Mouse (Mus musculus) hindbrain, embryonic 11.5 days (tissue): Measurements from ENCODE around the gene Serac1. TPM values are rescaled to one million over a fixed set of nuclear protein-coding genes. Genes with fewer than 3 reads are reported as not detected.

Source experiments
- ATAC-seq: fragments of 200-750 bp; cut with Nextera tagmentation; 2 replicates; pipeline ENCODE4 v1.8.0; 2017; ENCODE audit warnings: mild to moderate bottlenecking, moderate TSS enrichment, moderate library complexity; ENCODE audit not compliant: low FRiP score
- DNase-seq: peaks from one replicate; pipeline ENCODE4 v3.0.0-alpha.2; 2015; ENCODE audit warnings: low spot score
- H3K27ac ChIP-seq: fragments of 300-500 bp; sonication (generic); 2 replicates; pipeline ENCODE4 v1.5.1; 2014; ENCODE audit warnings: mild to moderate bottlenecking, low read depth, low read length
- H3K27me3 ChIP-seq: fragments of 300-500 bp; sonication (generic); 2 replicates; pipeline ENCODE4 v1.6.1; 2014; ENCODE audit warnings: mild to moderate bottlenecking, low read length, moderate library complexity, mixed read lengths; ENCODE audit not compliant: control insufficient read depth, insufficient read depth
- H3K36me3 ChIP-seq: fragments of 300-500 bp; sonication (generic); 2 replicates; pipeline ENCODE4 v1.6.1; 2014; ENCODE audit warnings: mild to moderate bottlenecking, low read length, moderate library complexity, mixed read lengths; ENCODE audit not compliant: control insufficient read depth, insufficient read depth
- H3K4me1 ChIP-seq: fragments of 300-500 bp; sonication (generic); replicated peaks from 2 replicates; pipeline ENCODE4 v1.6.1; 2014; ENCODE audit warnings: low read length, mixed read lengths; ENCODE audit not compliant: control insufficient read depth, insufficient read depth
- H3K4me2 ChIP-seq: fragments of 300-500 bp; sonication (generic); replicated peaks from 2 replicates; pipeline ENCODE4 v1.6.1; 2014; ENCODE audit warnings: mild to moderate bottlenecking, low read depth, low read length
- H3K4me3 ChIP-seq: fragments of 300-500 bp; sonication (generic); 2 replicates; pipeline ENCODE4 v1.5.1; 2014; ENCODE audit warnings: low read depth, low read length
- H3K9ac ChIP-seq: fragments of 300-500 bp; sonication (generic); 2 replicates; pipeline ENCODE4 v1.6.1; 2014; ENCODE audit warnings: low read depth, low read length
- H3K9me3 ChIP-seq: fragments of 300-500 bp; sonication (generic); 2 replicates; pipeline ENCODE4 v1.6.1; 2016; ENCODE audit warnings: low read length; ENCODE audit not compliant: control insufficient read depth
- WGBS: fragments of 180-500 bp; shearing (Covaris S2); extraction: QIAGEN DNeasy Blood & Tissue Kit; methylation state at CpG from one replicate; pipeline ENCODE4 v1.1.7; 2014; 5-methylcytosine and 5-hydroxymethylcytosine counted together
- polyA plus RNA-seq: library from polyadenylated mRNA; unstranded; fragments of >200 nt; fragmentation: Nextera tagmentation; extraction: Ambion mirVana; gene quantifications from 2 replicates; pipeline ENCODE4 v1.2.1, GENCODE M21; 2014

Serac1 gene
- polyA plus RNA-seq, 1 experiment from 2014 or later, result 8.0 TPM

- DNase-seq (no peak), ATAC-seq (no peak)
- WGBS, result 89% methylated on average over 6 of the region's 6 CpGs
- Histone ChIP-seq H3K9me3 (no peaks in the 10 kb centered on the region), H3K9ac (no peak overlapping the region), H3K36me3 (no peaks in the 10 kb centered on the region), H3K4me3 (no peak overlapping the region), H3K27ac (no peak overlapping the region), H3K27me3 (no peaks in the 10 kb centered on the region), H3K4me1 (no peaks in the 10 kb centered on the region), H3K4me2 (no peak overlapping the region)
These were observed 12.1 kb upstream of the Serac1 start for GRCm38 (mm10) chr17:6091604-6092003.

DNA sequence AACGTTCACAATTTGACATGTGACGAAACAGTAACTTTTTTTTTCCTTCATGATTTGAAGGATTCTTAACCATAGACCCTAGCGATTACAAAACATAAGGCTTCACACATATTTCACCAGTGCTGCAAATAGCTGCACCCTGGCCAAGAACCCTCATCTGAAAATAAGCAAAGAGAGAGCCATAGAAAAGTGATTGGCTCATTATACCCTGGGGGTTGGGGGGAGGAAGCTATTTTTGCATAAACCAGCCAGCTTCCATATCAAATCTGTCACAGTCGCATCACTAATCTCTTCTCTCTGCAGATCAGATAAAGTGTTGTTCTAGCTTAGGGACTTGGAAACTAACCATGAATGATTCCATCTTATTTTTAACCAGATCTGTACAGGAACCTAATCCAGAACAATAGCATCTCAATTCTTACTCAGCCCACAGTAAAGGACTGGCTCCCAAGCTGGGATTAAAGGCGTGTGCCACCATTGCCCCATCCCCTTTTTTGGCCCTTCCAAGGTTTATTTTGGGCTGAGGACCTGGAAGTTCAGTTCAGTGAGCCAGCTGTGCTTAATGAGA is 3.9 kb upstream of the Serac1 start:
- Histone ChIP-seq H3K27me3 (no peaks in the 10 kb centered on the region), H3K27ac (no peak overlapping the region), H3K36me3 (peaks cover 6% of the 10 kb centered on the region; the same call in 1 of the 2 replicates), H3K4me2 (no peak overlapping the region), H3K4me3 (no peak overlapping the region), H3K4me1 (no peaks in the 10 kb centered on the region), H3K9me3 (no peaks in the 10 kb centered on the region), H3K9ac (no peak overlapping the region)
- DNase-seq (no peak), ATAC-seq (no peak)
- WGBS, result 95% methylated on average over 5 of the region's 5 CpGs

- no peak overlapping the region for H3K9ac ChIP-seq
- H3K4me1 ChIP-seq, result no peaks in the 10 kb centered on the region
- WGBS, result 89% methylated on average over 7 of the region's 7 CpGs
- no peak overlapping the region for H3K27ac ChIP-seq
- ATAC-seq, result no peak
- no peak overlapping the region for H3K4me2 ChIP-seq
- H3K36me3 ChIP-seq, result peaks cover 3% of the 10 kb centered on the region; the same call in 1 of the 2 replicates
- H3K4me3 ChIP-seq, result no peak overlapping the region
- H3K27me3 ChIP-seq, result no peaks in the 10 kb centered on the region
- DNase-seq, result no peak
- H3K9me3 ChIP-seq, result no peaks in the 10 kb centered on the region
These were observed 6.1 kb downstream of the Serac1 start for GRCm38 (mm10) chr17:6073405-6073804.

DNA sequence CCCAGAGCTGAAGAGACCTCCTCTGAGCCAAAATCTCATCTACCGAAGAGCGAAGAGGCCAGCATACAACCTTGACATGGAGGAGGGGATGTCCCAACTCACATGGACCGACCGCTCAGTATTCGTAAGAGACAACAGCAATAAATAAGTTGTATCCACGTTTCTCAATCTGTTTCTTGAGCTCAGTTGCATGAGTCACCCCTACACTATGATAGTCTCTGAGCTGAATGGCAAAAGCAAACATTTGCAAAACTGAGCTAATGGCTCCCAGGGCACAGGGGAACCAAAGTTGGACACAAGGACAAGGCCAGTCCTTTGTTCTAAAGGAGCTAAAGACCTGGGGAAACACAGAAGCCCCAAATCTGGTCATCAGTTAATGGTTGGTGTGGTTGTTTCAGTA is 9.7 kb downstream of the Serac1 start:
- Histone ChIP-seq H3K27ac (no peak overlapping the region), H3K4me1 (no peaks in the 10 kb centered on the region), H3K9ac (no peak overlapping the region), H3K9me3 (no peaks in the 10 kb centered on the region), H3K27me3 (no peaks in the 10 kb centered on the region), H3K4me3 (no peak overlapping the region), H3K36me3 (peaks cover 3% of the 10 kb centered on the region; the same call in 1 of the 2 replicates), H3K4me2 (no peak overlapping the region)
- ATAC-seq (no peak), DNase-seq (no peak)
- WGBS, result 96% methylated on average over 6 of the region's 6 CpGs

DNA sequence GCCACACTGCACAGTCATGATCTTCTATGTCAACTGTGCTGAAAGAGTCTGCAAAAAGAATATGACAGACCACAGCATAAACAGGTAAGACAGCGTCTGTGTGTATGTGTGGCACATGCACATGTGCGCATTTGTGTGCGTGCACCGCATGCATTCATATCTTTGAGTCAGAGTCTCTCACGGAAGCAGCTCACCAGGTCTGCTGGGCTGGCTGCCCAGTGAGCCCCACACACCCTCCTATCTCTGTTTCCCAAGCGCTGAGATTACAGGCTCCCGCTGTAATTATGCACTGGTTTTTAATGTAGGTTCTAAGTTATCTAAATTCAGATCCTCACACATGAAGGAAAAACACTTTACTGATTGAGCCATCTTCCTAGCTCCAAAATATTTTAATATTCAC is 11.9 kb downstream of the Serac1 start:
- Histone ChIP-seq H3K4me2 (no peak overlapping the region), H3K9ac (no peak overlapping the region), H3K27ac (no peak overlapping the region), H3K4me3 (no peak overlapping the region), H3K27me3 (no peaks in the 10 kb centered on the region), H3K4me1 (no peaks in the 10 kb centered on the region), H3K36me3 (no peaks in the 10 kb centered on the region; the same call in 1 of the 2 replicates), H3K9me3 (no peaks in the 10 kb centered on the region)
- DNase-seq, result no peak
- WGBS, result 98% methylated on average over 7 of the region's 7 CpGs
- ATAC-seq, result no peak

GRCm38 (mm10) chr17:6066021-6066420 is 13.5 kb downstream of the Serac1 start:
- Histone ChIP-seq H3K9me3 (no peaks in the 10 kb centered on the region), H3K27ac (no peak overlapping the region), H3K4me3 (no peak overlapping the region), H3K9ac (no peak overlapping the region), H3K4me1 (no peaks in the 10 kb centered on the region), H3K4me2 (no peak overlapping the region), H3K36me3 (no peaks in the 10 kb centered on the region; the same call in 1 of the 2 replicates), H3K27me3 (no peaks in the 10 kb centered on the region)
- WGBS, result 91% methylated on average over 2 of the region's 2 CpGs
- DNase-seq (no peak), ATAC-seq (no peak)

DNA sequence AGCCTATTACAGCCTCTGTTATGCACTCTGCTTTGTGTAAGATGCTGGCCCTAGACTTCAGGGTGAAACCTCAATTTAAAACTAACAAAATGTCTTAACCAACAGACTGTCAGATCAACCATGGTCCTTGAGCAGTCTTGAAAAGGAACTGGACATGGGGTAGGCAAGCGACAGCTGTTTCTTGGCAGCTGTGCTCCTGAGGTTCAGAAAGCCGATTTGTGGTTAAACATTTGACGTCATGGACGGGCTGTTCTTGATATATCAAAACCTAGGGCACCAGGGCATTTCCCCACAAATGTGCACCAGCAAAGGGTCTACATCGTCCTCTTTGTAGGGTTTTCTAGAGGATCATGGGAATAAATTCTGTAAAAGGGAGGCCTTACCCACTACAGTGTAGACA is 16.0 kb downstream of the Serac1 start:
- no peak overlapping the region for H3K4me3 ChIP-seq
- no peak overlapping the region for H3K9ac ChIP-seq
- H3K4me2 ChIP-seq, result no peak overlapping the region
- no peaks in the 10 kb centered on the region for H3K9me3 ChIP-seq
- no peaks in the 10 kb centered on the region for H3K4me1 ChIP-seq
- H3K36me3 ChIP-seq, result no peaks in the 10 kb centered on the region; the same call in 1 of the 2 replicates
- no peak overlapping the region for H3K27ac ChIP-seq
- ATAC-seq (no peak), DNase-seq (no peak)
- H3K27me3 ChIP-seq, result no peaks in the 10 kb centered on the region
- 95% methylated on average over 5 of the region's 5 CpGs for WGBS

DNA sequence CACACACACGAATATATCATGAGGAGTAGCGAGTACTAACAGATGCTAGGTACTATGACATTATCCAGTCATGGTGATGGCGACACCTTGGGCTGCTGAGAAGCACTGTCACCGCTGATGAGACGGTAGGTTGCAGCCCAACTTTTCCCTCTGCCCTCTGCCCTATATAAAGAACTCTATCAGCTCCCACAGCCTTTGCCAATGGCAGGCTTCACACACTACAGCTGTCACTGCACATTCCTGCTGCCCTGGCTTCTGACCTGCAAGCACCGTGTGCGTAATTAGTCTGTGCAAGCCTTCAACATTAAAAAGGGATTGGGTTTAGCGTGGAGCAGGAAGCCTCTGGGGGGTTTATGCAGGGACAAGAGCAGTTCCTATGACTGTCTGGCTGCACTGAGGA is 16.7 kb downstream of the Serac1 start:
- no peak for DNase-seq
- WGBS, result 78% methylated on average over 8 of the region's 8 CpGs
- no peak for ATAC-seq
- H3K9ac ChIP-seq, result no peak overlapping the region
- H3K9me3 ChIP-seq, result no peaks in the 10 kb centered on the region
- no peak overlapping the region for H3K27ac ChIP-seq
- H3K4me3 ChIP-seq, result no peak overlapping the region
- H3K27me3 ChIP-seq, result no peaks in the 10 kb centered on the region
- no peak overlapping the region for H3K4me2 ChIP-seq
- H3K36me3 ChIP-seq, result no peaks in the 10 kb centered on the region; the same call in 1 of the 2 replicates
- no peaks in the 10 kb centered on the region for H3K4me1 ChIP-seq

- no peaks in the 10 kb centered on the region for H3K36me3 ChIP-seq
- ATAC-seq (no peak), DNase-seq (peak; percentile 67)
- no peaks in the 10 kb centered on the region for H3K4me1 ChIP-seq
- H3K4me3 ChIP-seq, result no peak overlapping the region
- no peak overlapping the region for H3K4me2 ChIP-seq
- 25% methylated on average over 5 of the region's 5 CpGs for WGBS
- no peaks in the 10 kb centered on the region for H3K27me3 ChIP-seq
- H3K9ac ChIP-seq, result no peak overlapping the region
- H3K27ac ChIP-seq, result no peak overlapping the region
- no peaks in the 10 kb centered on the region for H3K9me3 ChIP-seq
These were observed 24.6 kb downstream of the Serac1 start for GRCm38 (mm10) chr17:6054934-6055355.
